Mouse (Mus musculus) neural tube, embryonic 12.5 days (tissue): ENCODE results near the gene Aknad1. TPM values are rescaled to one million over a fixed set of nuclear protein-coding genes. Genes with fewer than 3 reads are reported as not detected.
A peak's percentile ranks its signal among the peaks of the same experiment; 100 is the strongest.

Source experiments
- ATAC-seq: fragments of 200-750 bp; cut with Nextera tagmentation; 2 replicates; pipeline ENCODE4 v1.8.0; 2017; ENCODE audit warnings: low read depth, mild to moderate bottlenecking, moderate TSS enrichment, moderate library complexity; ENCODE audit not compliant: low FRiP score
- H3K27ac ChIP-seq: fragments of 300-500 bp; sonication (generic); 2 replicates; pipeline ENCODE4 v1.5.1; 2016
- H3K27me3 ChIP-seq: fragments of 300-500 bp; sonication (generic); replicated peaks from 2 replicates; pipeline ENCODE4 v1.6.1; 2016; ENCODE audit warnings: mild to moderate bottlenecking
- H3K36me3 ChIP-seq: fragments of 300-500 bp; sonication (generic); 2 replicates; pipeline ENCODE4 v1.6.1; 2016; ENCODE audit warnings: mild to moderate bottlenecking
- H3K4me1 ChIP-seq: fragments of 300-500 bp; sonication (generic); 2 replicates; pipeline ENCODE4 v1.6.1; 2016
- H3K4me2 ChIP-seq: fragments of 300-500 bp; sonication (generic); replicated peaks from 2 replicates; pipeline ENCODE4 v1.6.1; 2016; ENCODE audit warnings: mild to moderate bottlenecking
- H3K4me3 ChIP-seq: fragments of 300-500 bp; sonication (generic); 2 replicates; pipeline ENCODE4 v1.5.1; 2016
- H3K9ac ChIP-seq: fragments of 300-500 bp; sonication (generic); 2 replicates; pipeline ENCODE4 v1.6.1; 2016; ENCODE audit warnings: mild to moderate bottlenecking
- H3K9me3 ChIP-seq: fragments of 300-500 bp; sonication (generic); 2 replicates; pipeline ENCODE4 v1.6.1; 2016; ENCODE audit warnings: mild to moderate bottlenecking
- WGBS: fragments of 180-500 bp; shearing (Covaris S2); methylation state at CpG from one replicate; pipeline ENCODE4 v1.1.7; 2016; 5-methylcytosine and 5-hydroxymethylcytosine counted together
- polyA plus RNA-seq: library from polyadenylated mRNA; unstranded; fragments of >200 nt; fragmentation: Nextera tagmentation; extraction: Ambion mirVana; gene quantifications from 2 replicates; pipeline ENCODE4 v1.2.1, GENCODE M21; 2016

Gene Aknad1
- polyA plus RNA-seq, 1 experiment from 2014 or later: 0.08 TPM

- Histone ChIP-seq H3K4me2 (peak overlapping the region; percentile 67), H3K27me3 (no peaks in the 10 kb centered on the region), H3K9me3 (no peaks in the 10 kb centered on the region), H3K36me3 (no peaks in the 10 kb centered on the region), H3K9ac (no peak overlapping the region), H3K27ac (no peak overlapping the region), H3K4me1 (peaks cover 22% of the 10 kb centered on the region), H3K4me3 (no peak overlapping the region)
- 94% methylated on average over 3 of the region's 3 CpGs for WGBS
- ATAC-seq: no peak
These were observed 19.7 kb upstream of the Aknad1 start for GRCm38 (mm10) chr3:108719761-108720160.

GRCm38 (mm10) chr3:108721076-108721991 is 18.1 kb upstream of the Aknad1 start:
- H3K4me1 ChIP-seq: peaks cover 22% of the 10 kb centered on the region
- WGBS: under 1% methylated on average over 44 of the region's 44 CpGs
- no peaks in the 10 kb centered on the region for H3K27me3 ChIP-seq
- no peaks in the 10 kb centered on the region for H3K36me3 ChIP-seq
- peak overlapping the region; percentile 67 for H3K4me2 ChIP-seq
- ATAC-seq: no peak
- peak overlapping the region; percentile 81 for H3K4me3 ChIP-seq
- H3K9ac ChIP-seq: peak overlapping the region; percentile 82
- 0 out of 2 replicates have a peak, but pooled peaks cover 5% of the 10 kb centered on the region for H3K9me3 ChIP-seq
- H3K27ac ChIP-seq: peak overlapping the region; percentile 82

- Histone ChIP-seq H3K4me3 (peak within 1 kb of the TSS; percentile 81), H3K27me3 (no peaks in the 10 kb centered on the region), H3K36me3 (no peaks in the 10 kb centered on the region), H3K27ac (peak within 1 kb of the TSS; percentile 82), H3K4me2 (peak within 1 kb of the TSS; percentile 67), H3K9ac (peak within 1 kb of the TSS; percentile 82), H3K4me1 (peaks cover 22% of the 10 kb centered on the region), H3K9me3 (0 out of 2 replicates have a peak, but pooled peaks cover 7% of the 10 kb centered on the region)
- 3% methylated on average over 53 of the region's 53 CpGs for WGBS
- ATAC-seq: peak; percentile 98
These were observed 17.2 kb upstream of the Aknad1 start, which contains the start of gene Gpsm2 for GRCm38 (mm10) chr3:108722036-108722872. Gene Gpsm2, minus strand, starts transcription at chr3:108722309.

GRCm38 (mm10) chr3:108726413-108726812 is 13.0 kb upstream of the Aknad1 start:
- 92% methylated on average over 7 of the region's 7 CpGs for WGBS
- Histone ChIP-seq H3K27ac (no peak overlapping the region), H3K9ac (no peak overlapping the region), H3K36me3 (no peaks in the 10 kb centered on the region), H3K27me3 (no peaks in the 10 kb centered on the region), H3K4me1 (peaks cover 7% of the 10 kb centered on the region; the same call in 1 of the 2 replicates), H3K9me3 (0 out of 2 replicates have a peak, but pooled peaks cover 7% of the 10 kb centered on the region), H3K4me2 (no peak overlapping the region), H3K4me3 (no peak overlapping the region)
- ATAC-seq: no peak

- ATAC-seq: no peak
These were observed 12.1 kb upstream of the Aknad1 start for GRCm38 (mm10) chr3:108727344-108727743.

GRCm38 (mm10) chr3:108727776-108728175 is 11.7 kb upstream of the Aknad1 start:
- no peak for ATAC-seq
- H3K27ac ChIP-seq: no peak overlapping the region
- H3K9ac ChIP-seq: no peak overlapping the region
- 90% methylated on average over 3 of the region's 3 CpGs for WGBS
- H3K36me3 ChIP-seq: no peaks in the 10 kb centered on the region
- no peak overlapping the region for H3K4me2 ChIP-seq
- no peaks in the 10 kb centered on the region for H3K27me3 ChIP-seq
- 0 out of 2 replicates have a peak, but pooled peaks cover 7% of the 10 kb centered on the region for H3K9me3 ChIP-seq
- peaks cover 3% of the 10 kb centered on the region; the same call in 1 of the 2 replicates for H3K4me1 ChIP-seq
- no peak overlapping the region for H3K4me3 ChIP-seq

More at GRCm38 (mm10) chr3:108727344-108727743, 12.1 kb upstream of the Aknad1 start:
- 0 out of 2 replicates have a peak, but pooled peaks cover 7% of the 10 kb centered on the region for H3K9me3 ChIP-seq
- no peak overlapping the region for H3K27ac ChIP-seq
- no peaks in the 10 kb centered on the region for H3K36me3 ChIP-seq
- H3K4me3 ChIP-seq: no peak overlapping the region
- no peaks in the 10 kb centered on the region for H3K27me3 ChIP-seq
- no peak overlapping the region for H3K4me2 ChIP-seq
- H3K9ac ChIP-seq: no peak overlapping the region
- peaks cover 7% of the 10 kb centered on the region; the same call in 1 of the 2 replicates for H3K4me1 ChIP-seq

GRCm38 (mm10) chr3:108730316-108730715 is 9.1 kb upstream of the Aknad1 start:
- no peaks in the 10 kb centered on the region for H3K27me3 ChIP-seq
- 38% methylated on average over 12 of the region's 12 CpGs for WGBS
- no peak for ATAC-seq
- no peaks in the 10 kb centered on the region for H3K4me1 ChIP-seq
- no peaks in the 10 kb centered on the region for H3K36me3 ChIP-seq
- no peak overlapping the region for H3K27ac ChIP-seq
- H3K9ac ChIP-seq: no peak overlapping the region
- H3K4me3 ChIP-seq: no peak overlapping the region
- H3K4me2 ChIP-seq: no peak overlapping the region
- 0 out of 2 replicates have a peak, but pooled peaks cover 7% of the 10 kb centered on the region for H3K9me3 ChIP-seq

GRCm38 (mm10) chr3:108737761-108738160 is 1.7 kb upstream of the Aknad1 start:
- Histone ChIP-seq H3K4me1 (no peaks in the 10 kb centered on the region), H3K9ac (no peak overlapping the region), H3K9me3 (no peaks in the 10 kb centered on the region), H3K36me3 (no peaks in the 10 kb centered on the region), H3K27ac (no peak overlapping the region), H3K4me2 (no peak overlapping the region), H3K27me3 (no peaks in the 10 kb centered on the region), H3K4me3 (no peak overlapping the region)
- ATAC-seq: no peak
- 83% methylated on average over 3 of the region's 3 CpGs for WGBS

- ATAC-seq: no peak
- Histone ChIP-seq H3K36me3 (no peaks in the 10 kb centered on the region), H3K4me1 (no peaks in the 10 kb centered on the region; the same call in 1 of the 2 replicates), H3K9ac (no peak overlapping the region), H3K4me2 (no peak overlapping the region), H3K27ac (no peak overlapping the region), H3K27me3 (no peaks in the 10 kb centered on the region), H3K4me3 (no peak overlapping the region), H3K9me3 (no peaks in the 10 kb centered on the region)
- 76% methylated on average over 4 of the region's 4 CpGs for WGBS
These were observed 4.6 kb downstream of the Aknad1 start for GRCm38 (mm10) chr3:108744060-108744459.

- H3K4me2 ChIP-seq: no peak overlapping the region
- H3K4me3 ChIP-seq: no peak overlapping the region
- no peak for ATAC-seq
- no peaks in the 10 kb centered on the region for H3K9me3 ChIP-seq
- no peak overlapping the region for H3K9ac ChIP-seq
- H3K4me1 ChIP-seq: no peaks in the 10 kb centered on the region
- WGBS: 80% methylated on average over 6 of the region's 6 CpGs
- no peak overlapping the region for H3K27ac ChIP-seq
- no peaks in the 10 kb centered on the region for H3K27me3 ChIP-seq
- no peaks in the 10 kb centered on the region for H3K36me3 ChIP-seq
These were observed 11.6 kb downstream of the Aknad1 start for GRCm38 (mm10) chr3:108751061-108751460.

GRCm38 (mm10) chr3:108751691-108752090 is 12.2 kb downstream of the Aknad1 start:
- no peak for ATAC-seq
- H3K4me1 ChIP-seq: no peaks in the 10 kb centered on the region
- H3K36me3 ChIP-seq: no peaks in the 10 kb centered on the region
- no peak overlapping the region for H3K4me3 ChIP-seq
- H3K4me2 ChIP-seq: no peak overlapping the region
- H3K27me3 ChIP-seq: no peaks in the 10 kb centered on the region
- WGBS: 89% methylated on average over 6 of the region's 6 CpGs
- H3K27ac ChIP-seq: no peak overlapping the region
- no peaks in the 10 kb centered on the region for H3K9me3 ChIP-seq
- no peak overlapping the region for H3K9ac ChIP-seq

GRCm38 (mm10) chr3:108754541-108754940 is 15.1 kb downstream of the Aknad1 start:
- Histone ChIP-seq H3K4me1 (no peaks in the 10 kb centered on the region), H3K4me2 (no peak overlapping the region), H3K4me3 (no peak overlapping the region), H3K27ac (no peak overlapping the region), H3K9ac (no peak overlapping the region), H3K36me3 (no peaks in the 10 kb centered on the region), H3K9me3 (no peaks in the 10 kb centered on the region), H3K27me3 (no peaks in the 10 kb centered on the region)
- no peak for ATAC-seq
- WGBS: 89% methylated on average over 1 of the region's 1 CpGs
